Mouse (Mus musculus): ENCODE measurements around the gene Ackr2. TPM values are rescaled to one million over a fixed set of nuclear protein-coding genes. Genes with fewer than 3 reads are reported as not detected.

Gene Ackr2
- polyA plus RNA-seq, 1 experiment = not detected

GRCm38 (mm10) chr9:121924901-121925560 lies 26.9 kb downstream of the Ackr2 start:
- H3K27me3 ChIP-seq (ENCODE audit: control insufficient read depth) = no peaks in the 10 kb centered on the region
- TF ChIP-seq TAL1 (IDR thresholded peaks at IDR 0.05; ENCODE audit: low read length) (no peak), GATA1 (IDR thresholded peaks at IDR 0.05; ENCODE audit: low read length) (no peak)

DNA sequence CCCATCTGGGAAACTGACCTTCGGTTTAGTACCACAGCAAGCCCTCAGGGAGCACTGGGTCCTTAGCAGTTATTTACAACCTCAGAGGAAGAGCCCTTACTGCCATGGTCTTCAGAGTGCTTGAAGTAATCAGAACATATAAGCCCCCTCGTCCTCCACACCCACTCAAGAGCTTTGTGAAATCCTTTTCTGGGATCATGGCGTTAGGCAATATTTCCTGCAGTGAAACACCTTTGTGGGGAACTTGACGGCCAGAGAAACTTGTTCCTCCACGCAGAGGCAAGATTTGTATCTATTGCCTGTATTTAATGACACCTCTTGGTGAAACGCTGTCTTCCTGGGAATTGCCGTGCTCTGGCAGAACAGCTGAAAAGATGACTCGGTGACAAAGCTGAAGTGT lies 27.8 kb downstream of the Ackr2 start:
- TF ChIP-seq GATA1 (IDR thresholded peaks at IDR 0.05; ENCODE audit: low read length) = no peak
- TF ChIP-seq TAL1 (IDR thresholded peaks at IDR 0.05; ENCODE audit: low read length) = no peak
- H3K9me3 ChIP-seq (ENCODE audit: control insufficient read depth, low read length) = no peaks in the 10 kb centered on the region
- H3K36me3 ChIP-seq (ENCODE audit: control insufficient read depth) = no peaks in the 10 kb centered on the region
- no peak overlapping the region for H3K4me3 ChIP-seq (replicated peaks)
- H3K27me3 ChIP-seq (ENCODE audit: control insufficient read depth) = no peaks in the 10 kb centered on the region
- H3K4me1 ChIP-seq (ENCODE audit: control insufficient read depth) = no peaks in the 10 kb centered on the region

More at GRCm38 (mm10) chr9:121924901-121925560, 26.9 kb downstream of the Ackr2 start:
- Histone ChIP-seq H3K9me3 (ENCODE audit: control insufficient read depth, low read length) (no peaks in the 10 kb centered on the region), H3K4me1 (ENCODE audit: control insufficient read depth) (no peaks in the 10 kb centered on the region), H3K36me3 (ENCODE audit: control insufficient read depth) (no peaks in the 10 kb centered on the region), H3K4me3 (replicated peaks) (no peak overlapping the region)

- Histone ChIP-seq H3K4me1 (ENCODE audit: control insufficient read depth) (no peaks in the 10 kb centered on the region), H3K4me3 (replicated peaks) (no peak overlapping the region)
These were observed 28.7 kb downstream of the Ackr2 start for GRCm38 (mm10) chr9:121926634-121927405.

DNA sequence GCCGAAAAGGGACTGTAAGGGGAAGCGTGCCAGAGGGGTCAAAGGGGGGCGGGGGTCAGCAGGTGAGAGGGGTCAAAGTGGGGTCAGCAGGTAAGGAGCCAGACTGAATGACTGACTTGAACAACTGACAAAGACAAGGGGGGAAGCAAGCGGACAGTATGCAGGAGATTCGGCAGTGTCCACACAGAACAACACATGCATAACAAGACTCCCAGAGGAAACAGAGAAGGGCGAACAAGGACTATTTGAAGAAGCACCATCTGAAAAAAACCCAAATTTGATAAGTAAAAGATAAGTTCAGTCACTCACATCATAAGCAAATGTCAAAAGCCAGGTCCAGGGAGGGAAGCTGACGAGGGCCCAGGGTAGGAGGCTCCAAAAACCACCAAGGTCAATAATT lies 29.6 kb downstream of the Ackr2 start:
- no peaks in the 10 kb centered on the region for H3K9me3 ChIP-seq (ENCODE audit: control insufficient read depth, low read length)
- no peaks in the 10 kb centered on the region for H3K4me1 ChIP-seq (ENCODE audit: control insufficient read depth)
- H3K27me3 ChIP-seq (ENCODE audit: control insufficient read depth) = no peaks in the 10 kb centered on the region
- TF ChIP-seq TAL1 (IDR thresholded peaks at IDR 0.05; ENCODE audit: low read length) = no peak
- TF ChIP-seq GATA1 (IDR thresholded peaks at IDR 0.05; ENCODE audit: low read length) = no peak
- H3K4me3 ChIP-seq (replicated peaks) = no peak overlapping the region
- H3K36me3 ChIP-seq (ENCODE audit: control insufficient read depth) = no peaks in the 10 kb centered on the region

More at GRCm38 (mm10) chr9:121926634-121927405, 28.7 kb downstream of the Ackr2 start:
- no peaks in the 10 kb centered on the region for H3K36me3 ChIP-seq (ENCODE audit: control insufficient read depth)
- no peaks in the 10 kb centered on the region for H3K27me3 ChIP-seq (ENCODE audit: control insufficient read depth)
- TF ChIP-seq GATA1 (IDR thresholded peaks at IDR 0.05; ENCODE audit: low read length) (no peak), TAL1 (IDR thresholded peaks at IDR 0.05; ENCODE audit: low read length) (no peak)
- H3K9me3 ChIP-seq (ENCODE audit: control insufficient read depth, low read length) = no peaks in the 10 kb centered on the region

DNA sequence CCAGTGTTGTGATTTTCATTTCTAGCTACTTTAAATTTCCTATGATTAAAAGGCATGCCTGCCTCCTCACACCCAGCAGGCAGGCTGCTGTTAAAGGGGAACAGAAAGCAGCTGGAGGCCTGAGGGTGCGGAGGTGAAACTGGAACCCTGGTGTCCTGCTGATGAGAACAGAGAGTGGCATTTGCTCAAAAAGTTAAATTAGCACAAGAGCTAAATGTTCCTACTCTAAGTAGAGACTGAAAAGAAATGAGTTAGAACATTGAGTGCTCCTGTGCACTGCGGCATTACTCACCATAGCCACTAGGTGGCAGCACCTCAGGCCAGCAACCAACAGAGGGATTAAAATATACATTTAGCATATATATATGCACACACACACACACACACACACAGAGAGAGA lies 30.3 kb downstream of the Ackr2 start:
- Histone ChIP-seq H3K4me3 (replicated peaks) (no peak overlapping the region), H3K9me3 (ENCODE audit: control insufficient read depth, low read length) (no peaks in the 10 kb centered on the region), H3K36me3 (ENCODE audit: control insufficient read depth) (no peaks in the 10 kb centered on the region), H3K4me1 (ENCODE audit: control insufficient read depth) (no peaks in the 10 kb centered on the region), H3K27me3 (ENCODE audit: control insufficient read depth) (no peaks in the 10 kb centered on the region)
- no peak for TF ChIP-seq TAL1 (IDR thresholded peaks at IDR 0.05; ENCODE audit: low read length)
- TF ChIP-seq GATA1 (IDR thresholded peaks at IDR 0.05; ENCODE audit: low read length) = no peak

DNA sequence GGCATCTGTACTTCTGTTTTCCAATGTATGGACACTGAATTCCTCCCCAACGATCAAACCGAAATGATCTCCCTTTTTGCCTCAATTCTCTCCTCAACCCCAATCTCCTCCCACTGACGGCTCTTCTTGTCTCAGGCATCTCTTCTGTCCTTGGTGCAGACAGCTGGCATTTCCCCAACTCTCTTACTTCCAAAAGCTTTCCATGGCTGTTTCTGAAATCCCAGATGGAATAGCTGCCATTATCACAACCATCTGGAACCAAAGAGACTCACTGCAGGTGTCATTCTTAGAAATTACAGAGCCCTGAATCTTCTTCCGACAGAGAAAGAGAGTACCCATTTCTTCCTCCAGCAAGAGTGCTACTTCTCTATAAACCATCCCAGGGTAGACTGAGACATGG lies 36.7 kb downstream of the Ackr2 start:
- no peaks in the 10 kb centered on the region for H3K27me3 ChIP-seq (ENCODE audit: control insufficient read depth)
- no peak for TF ChIP-seq TAL1 (IDR thresholded peaks at IDR 0.05; ENCODE audit: low read length)
- TF ChIP-seq GATA1 (IDR thresholded peaks at IDR 0.05; ENCODE audit: low read length) = no peak
- peaks cover 12% of the 10 kb centered on the region for H3K4me1 ChIP-seq (ENCODE audit: control insufficient read depth)
- no peaks in the 10 kb centered on the region; the same call in 1 of the 2 replicates for H3K36me3 ChIP-seq (ENCODE audit: control insufficient read depth)
- H3K9me3 ChIP-seq (ENCODE audit: control insufficient read depth, low read length) = no peaks in the 10 kb centered on the region
- H3K4me3 ChIP-seq (replicated peaks) = no peak overlapping the region

GRCm38 (mm10) chr9:121936952-121937351 lies 38.8 kb downstream of the Ackr2 start:
- H3K27me3 ChIP-seq (ENCODE audit: control insufficient read depth) = no peaks in the 10 kb centered on the region
- H3K4me3 ChIP-seq (replicated peaks) = no peak overlapping the region
- no peaks in the 10 kb centered on the region for H3K9me3 ChIP-seq (ENCODE audit: control insufficient read depth, low read length)
- peaks cover 12% of the 10 kb centered on the region for H3K4me1 ChIP-seq (ENCODE audit: control insufficient read depth)
- H3K36me3 ChIP-seq (ENCODE audit: control insufficient read depth) = peaks cover 3% of the 10 kb centered on the region
- TF ChIP-seq GATA1 (IDR thresholded peaks at IDR 0.05; ENCODE audit: low read length) (no peak), TAL1 (IDR thresholded peaks at IDR 0.05; ENCODE audit: low read length) (no peak)

DNA sequence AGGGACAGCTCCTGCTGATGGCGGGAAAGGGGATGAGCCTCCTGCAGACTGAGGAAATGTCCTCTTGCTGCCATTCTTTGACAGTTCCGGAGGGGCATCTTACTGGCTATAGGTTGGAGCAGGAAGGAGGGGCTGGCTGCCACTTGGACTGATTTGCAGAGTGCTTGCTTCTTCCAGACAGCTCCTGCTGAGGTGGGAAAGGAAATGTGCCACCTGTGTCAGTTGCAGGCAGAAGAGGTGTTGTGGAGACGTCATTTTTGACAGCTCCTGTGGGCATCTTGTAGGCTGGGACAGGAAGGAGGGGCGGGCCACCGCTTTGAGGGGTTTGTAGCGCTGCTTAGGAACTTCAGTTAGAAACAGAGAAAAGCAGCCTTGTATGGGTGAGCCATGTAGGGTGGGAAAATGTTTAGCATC lies 39.3 kb downstream of the Ackr2 start:
- Histone ChIP-seq H3K4me3 (replicated peaks) (peak overlapping the region; percentile 63), H3K36me3 (ENCODE audit: control insufficient read depth) (peaks cover 3% of the 10 kb centered on the region), H3K4me1 (ENCODE audit: control insufficient read depth) (peaks cover 12% of the 10 kb centered on the region), H3K9me3 (ENCODE audit: control insufficient read depth, low read length) (no peaks in the 10 kb centered on the region), H3K27me3 (ENCODE audit: control insufficient read depth) (no peaks in the 10 kb centered on the region)
- no peak for TF ChIP-seq GATA1 (IDR thresholded peaks at IDR 0.05; ENCODE audit: low read length)
- TF ChIP-seq TAL1 (IDR thresholded peaks at IDR 0.05; ENCODE audit: low read length) = no peak

GRCm38 (mm10) chr9:121937944-121938355 lies 39.8 kb downstream of the Ackr2 start:
- TF ChIP-seq TAL1 (IDR thresholded peaks at IDR 0.05; ENCODE audit: low read length) (no peak), GATA1 (IDR thresholded peaks at IDR 0.05; ENCODE audit: low read length) (no peak)
- H3K9me3 ChIP-seq (ENCODE audit: control insufficient read depth, low read length) = no peaks in the 10 kb centered on the region
- H3K27me3 ChIP-seq (ENCODE audit: control insufficient read depth) = no peaks in the 10 kb centered on the region
- H3K36me3 ChIP-seq (ENCODE audit: control insufficient read depth) = peaks cover 3% of the 10 kb centered on the region
- peaks cover 12% of the 10 kb centered on the region for H3K4me1 ChIP-seq (ENCODE audit: control insufficient read depth)
- H3K4me3 ChIP-seq (replicated peaks) = peak overlapping the region; percentile 63

All from erythroblast, embryonic 14.5 days (primary cell).